Mouse (Mus musculus): ENCODE results near the gene Lbx1. TPM values are rescaled to one million over a fixed set of nuclear protein-coding genes. Genes with fewer than 3 reads are reported as not detected.

Gene Lbx1
- total RNA-seq, 2 experiments from 2014 or later, result not detected

DNA sequence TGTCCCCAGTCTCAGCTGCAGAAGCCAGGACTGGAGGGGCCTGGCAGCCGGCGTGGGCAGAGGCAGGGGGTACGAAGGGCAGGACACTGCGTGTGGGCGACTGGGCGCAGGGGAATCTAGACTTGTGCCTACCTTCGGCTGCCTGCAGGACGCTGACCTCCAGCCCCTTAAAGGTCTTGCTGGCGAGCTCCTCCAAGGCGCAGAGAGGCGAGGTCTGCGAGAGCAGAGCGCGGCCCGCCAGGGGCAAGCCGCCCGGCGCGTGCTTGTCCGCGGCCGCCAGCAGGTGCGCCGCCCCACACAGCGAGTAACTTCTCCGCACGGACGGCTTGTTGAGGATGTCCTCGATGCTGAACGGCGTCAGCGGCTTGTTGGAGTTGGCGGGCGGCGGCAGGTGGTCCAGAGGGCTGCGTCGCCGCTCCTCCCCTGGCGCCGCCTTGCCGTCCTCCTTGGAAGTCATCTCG, 811 bp downstream of the Lbx1 start:
- DNase-seq (ENCODE audit: low spot score in 2 of 2), result no peak
- intact Hi-C loops (cut with DNase I), result loop anchor here (5.0 kb wide), 3 partner anchors 158 to 1622 kb away; partner anchors contain the start of genes Kazald1 and Nkx2-3

DNA sequence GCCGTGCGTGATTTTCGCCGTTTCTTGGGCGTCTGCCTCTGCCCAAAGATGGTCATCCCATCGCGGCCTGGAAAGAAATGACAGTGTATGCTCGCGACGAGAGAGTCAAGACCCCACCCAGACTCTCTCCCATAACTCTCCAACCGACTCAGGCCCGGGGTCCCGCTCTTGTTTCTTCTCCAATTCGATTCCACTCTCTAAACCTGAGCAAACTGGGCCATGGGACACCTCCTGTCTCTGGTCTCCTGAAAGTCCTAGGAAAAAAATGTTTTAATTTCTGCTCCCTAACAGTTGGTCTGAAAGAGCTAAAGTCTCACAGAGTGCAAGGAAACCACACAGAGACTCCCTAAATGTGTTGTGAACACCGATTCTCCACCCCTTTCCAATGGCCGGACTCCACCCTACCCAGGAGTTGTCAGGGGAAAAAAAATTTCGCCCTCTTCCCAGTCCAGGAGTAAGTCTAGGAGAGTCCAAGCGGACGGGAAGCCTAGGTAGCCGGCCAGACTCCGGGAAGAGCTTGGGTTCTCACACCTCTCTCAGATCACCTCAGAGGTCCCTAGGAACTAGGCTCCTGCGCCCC, 1.3 kb downstream of the Lbx1 start:
- intact Hi-C loops (cut with DNase I), result loop anchor here (5.0 kb wide), 3 partner anchors 157 to 1622 kb away; partner anchors contain the start of genes Kazald1 and Nkx2-3
- DNase-seq (ENCODE audit: low spot score in 2 of 2), result no peak

DNA sequence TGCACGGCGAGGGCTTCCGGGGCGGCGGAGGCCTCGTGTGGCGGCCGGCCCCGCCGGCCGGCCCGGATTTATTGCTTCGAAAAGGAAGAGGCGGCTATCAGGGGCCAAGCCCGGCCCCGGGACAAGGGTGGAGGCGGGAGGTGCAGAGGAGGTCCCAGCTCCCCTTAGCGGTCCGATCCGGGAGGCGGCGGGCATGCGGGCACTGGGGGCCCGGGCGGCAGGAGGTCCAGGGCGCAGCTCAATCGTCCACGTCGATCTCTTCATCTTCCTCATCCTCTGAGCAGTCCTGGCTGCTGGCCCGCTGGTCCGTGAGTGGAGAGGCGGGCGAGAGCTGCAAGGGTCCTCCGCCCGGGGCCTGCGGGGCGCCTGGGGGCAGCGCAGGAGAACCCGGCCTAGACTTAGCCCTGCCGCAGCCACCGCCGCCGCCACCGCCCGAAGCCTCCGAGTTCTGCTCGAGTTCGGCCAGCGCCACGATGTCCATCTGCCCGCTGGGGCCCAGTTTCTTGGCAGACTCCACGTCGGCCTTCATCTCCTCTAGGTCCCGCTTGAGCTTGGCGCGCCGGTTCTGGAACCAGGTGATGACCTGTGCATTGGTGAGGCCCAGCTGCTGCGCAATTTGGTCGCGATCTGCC, 2.0 kb downstream of the Lbx1 start:
- intact Hi-C loops (cut with DNase I), result loop anchor here (2.0 to 5.0 kb wide), 4 partner anchors 83 to 1621 kb away; partner anchors contain the start of genes Kazald1, Nkx2-3 and Tlx1
- no peak for DNase-seq (ENCODE audit: low spot score in 2 of 2)

DNA sequence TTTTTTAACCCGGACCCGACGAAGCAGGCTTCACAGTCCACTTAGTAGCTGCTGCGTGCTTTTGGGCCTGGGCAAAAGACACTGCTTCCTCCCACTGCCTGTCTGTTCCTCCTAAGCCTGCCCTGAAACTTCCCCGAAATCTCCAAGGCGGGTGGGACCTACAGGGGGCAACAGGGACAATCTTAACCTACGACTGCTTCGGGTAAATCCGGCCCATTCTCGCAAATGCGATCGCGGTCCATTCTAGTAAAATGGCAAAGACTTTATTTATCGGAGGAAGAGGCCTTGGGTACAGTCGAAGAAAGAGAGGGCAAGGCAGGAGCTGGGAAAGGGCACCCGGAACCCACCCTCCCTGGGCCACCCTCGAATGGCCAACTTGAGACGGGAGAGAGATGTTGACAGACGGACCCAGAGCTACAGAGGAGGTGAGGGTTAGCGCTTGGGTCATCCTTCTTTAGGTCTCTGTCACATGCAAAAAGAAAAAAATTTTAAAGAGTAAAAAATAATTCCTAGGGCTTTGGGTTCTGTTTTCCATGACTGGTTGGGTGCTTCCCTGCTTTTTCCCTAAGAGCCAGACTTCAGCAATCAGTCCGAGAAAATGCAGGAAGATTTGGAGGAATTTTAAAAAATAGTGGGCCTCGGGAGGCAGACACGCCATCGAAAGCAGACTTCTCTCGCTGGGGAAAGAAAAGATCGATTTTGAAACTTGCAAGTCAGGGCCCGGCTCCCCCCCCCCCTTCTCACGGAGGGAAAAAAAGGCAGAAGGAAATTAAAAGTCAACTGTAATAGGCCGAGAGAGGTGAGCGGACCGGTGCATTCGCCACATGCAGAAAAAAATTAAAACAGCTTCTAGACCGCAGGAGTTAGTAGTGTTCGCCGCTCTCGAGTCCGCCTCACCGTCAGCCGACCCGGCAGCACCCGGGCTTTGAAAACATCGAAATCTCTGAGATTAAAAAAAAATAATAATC, 2.9 kb downstream of the Lbx1 start:
- intact Hi-C loops (cut with DNase I), result loop anchor here (2.0 to 5.0 kb wide), 4 partner anchors 82 to 1620 kb away; partner anchors contain the start of genes Kazald1, Nkx2-3 and Tlx1
- no peak for DNase-seq (ENCODE audit: low spot score in 2 of 2)

DNA sequence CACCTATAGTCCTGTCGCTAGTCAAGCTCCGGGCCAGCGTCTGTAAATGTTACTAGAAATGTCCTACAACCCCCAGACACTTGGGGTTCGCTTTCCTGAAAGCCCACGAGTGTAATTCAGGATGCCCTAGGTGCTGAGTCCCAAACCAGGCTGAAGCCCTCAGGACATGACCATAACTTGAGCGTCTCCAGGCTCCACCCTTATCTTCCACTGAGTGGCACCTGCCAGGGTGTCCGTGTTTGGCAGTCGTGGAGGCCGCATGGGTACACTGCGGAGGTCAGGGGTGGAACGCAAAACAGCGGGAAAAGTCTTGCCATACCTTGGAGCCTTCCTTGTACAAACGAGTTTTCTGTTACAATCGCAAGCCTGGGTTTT, 3.6 kb downstream of the Lbx1 start:
- intact Hi-C loops (cut with DNase I), result loop anchor here (2.0 to 5.0 kb wide), 4 partner anchors 81 to 1620 kb away; partner anchors contain the start of genes Kazald1, Nkx2-3 and Tlx1
- no peak for DNase-seq (ENCODE audit: low spot score in 2 of 2)

DNA sequence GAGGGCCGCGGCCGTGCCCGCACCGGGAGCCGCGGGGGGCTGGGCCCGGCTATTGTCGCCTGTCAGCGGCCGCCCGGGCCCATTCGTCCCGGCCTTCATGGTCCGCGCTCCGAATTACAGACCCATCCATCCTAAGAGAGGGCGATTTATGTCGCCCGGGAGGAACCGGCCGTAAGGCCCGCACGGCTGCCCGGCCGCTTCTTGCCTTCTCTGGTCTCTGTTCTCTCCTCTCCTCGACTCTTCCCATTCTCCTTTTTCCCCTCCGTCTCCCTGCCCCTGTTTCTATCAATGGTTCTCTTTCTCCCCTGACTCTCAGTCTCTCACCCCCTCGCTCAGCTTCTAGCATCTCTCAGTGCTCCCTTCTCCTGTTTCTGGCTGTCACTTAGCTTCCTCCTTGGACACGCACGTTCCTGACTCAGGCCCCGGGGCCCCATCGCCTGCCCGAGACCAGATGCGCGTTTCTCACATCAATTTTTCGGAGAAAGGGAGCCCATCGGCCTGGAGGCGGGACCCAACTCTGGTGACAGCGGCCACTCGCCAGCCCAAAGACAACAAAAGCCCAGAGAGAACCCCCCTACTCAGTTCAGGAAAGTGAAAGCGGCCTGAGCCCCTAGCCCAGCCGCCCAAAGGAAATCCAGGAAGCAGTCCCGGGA, 4.1 kb downstream of the Lbx1 start:
- intact Hi-C loops (cut with DNase I), result loop anchor here (2.0 to 5.0 kb wide), 4 partner anchors 81 to 1619 kb away; partner anchors contain the start of genes Kazald1, Nkx2-3 and Tlx1
- no peak for DNase-seq (ENCODE audit: low spot score in 2 of 2)

DNA sequence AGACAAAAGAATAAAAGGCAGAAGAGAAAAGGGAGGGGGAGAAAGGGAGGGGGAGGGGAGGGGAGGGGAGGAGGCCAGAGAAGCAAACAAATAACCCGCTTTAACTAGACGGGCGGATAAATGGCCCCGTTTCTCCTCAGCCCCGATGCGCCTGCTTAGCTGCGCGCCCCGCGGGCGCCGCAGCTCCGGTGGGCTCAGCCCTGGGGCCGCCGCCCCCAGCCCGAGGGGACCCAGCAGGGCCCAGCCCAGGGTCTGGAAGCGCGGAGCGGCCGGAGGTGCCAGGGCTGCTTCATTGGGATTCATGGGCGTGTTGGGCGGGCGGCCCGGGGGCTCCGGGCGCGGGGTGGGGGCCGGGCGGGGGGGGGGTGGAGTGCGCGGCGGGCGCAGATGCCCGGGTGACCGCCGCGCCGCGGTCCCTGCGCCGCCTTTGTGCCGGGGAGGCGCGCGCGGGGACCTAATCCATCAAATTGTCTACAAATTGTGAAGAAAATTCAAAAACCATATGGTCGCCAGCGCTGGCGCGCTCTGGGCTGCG, 4.7 kb downstream of the Lbx1 start:
- intact Hi-C loops (cut with DNase I), result loop anchor here (5.0 kb wide), 3 partner anchors 154 to 1619 kb away; partner anchors contain the start of genes Kazald1 and Nkx2-3
- no peak for DNase-seq (ENCODE audit: low spot score in 2 of 2)

DNA sequence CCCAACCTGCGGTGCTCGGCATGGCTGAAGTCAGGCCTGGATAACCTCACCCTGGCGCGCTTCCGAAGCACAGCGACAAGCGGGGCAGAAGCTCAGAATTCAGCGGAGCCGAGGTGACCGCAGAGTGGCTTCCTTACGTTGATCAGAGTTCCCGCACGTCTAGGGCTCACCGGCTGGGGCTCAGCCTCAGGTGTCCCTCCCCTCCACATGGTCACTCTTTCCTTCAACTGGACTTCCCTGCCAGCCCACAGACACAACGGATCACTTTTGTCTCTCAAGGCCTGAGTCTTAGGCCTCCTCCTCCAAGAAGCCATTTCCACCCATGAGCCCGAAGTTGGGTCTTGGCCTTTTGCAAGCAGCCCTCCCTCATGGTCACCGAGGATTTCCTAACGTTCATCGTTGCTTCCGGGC, 5.4 kb downstream of the Lbx1 start:
- no peak for DNase-seq (ENCODE audit: low spot score in 2 of 2)
- intact Hi-C loops (cut with DNase I), result loop anchor here (5.0 kb wide), 3 partner anchors 153 to 1618 kb away; partner anchors contain the start of genes Kazald1 and Nkx2-3

DNA sequence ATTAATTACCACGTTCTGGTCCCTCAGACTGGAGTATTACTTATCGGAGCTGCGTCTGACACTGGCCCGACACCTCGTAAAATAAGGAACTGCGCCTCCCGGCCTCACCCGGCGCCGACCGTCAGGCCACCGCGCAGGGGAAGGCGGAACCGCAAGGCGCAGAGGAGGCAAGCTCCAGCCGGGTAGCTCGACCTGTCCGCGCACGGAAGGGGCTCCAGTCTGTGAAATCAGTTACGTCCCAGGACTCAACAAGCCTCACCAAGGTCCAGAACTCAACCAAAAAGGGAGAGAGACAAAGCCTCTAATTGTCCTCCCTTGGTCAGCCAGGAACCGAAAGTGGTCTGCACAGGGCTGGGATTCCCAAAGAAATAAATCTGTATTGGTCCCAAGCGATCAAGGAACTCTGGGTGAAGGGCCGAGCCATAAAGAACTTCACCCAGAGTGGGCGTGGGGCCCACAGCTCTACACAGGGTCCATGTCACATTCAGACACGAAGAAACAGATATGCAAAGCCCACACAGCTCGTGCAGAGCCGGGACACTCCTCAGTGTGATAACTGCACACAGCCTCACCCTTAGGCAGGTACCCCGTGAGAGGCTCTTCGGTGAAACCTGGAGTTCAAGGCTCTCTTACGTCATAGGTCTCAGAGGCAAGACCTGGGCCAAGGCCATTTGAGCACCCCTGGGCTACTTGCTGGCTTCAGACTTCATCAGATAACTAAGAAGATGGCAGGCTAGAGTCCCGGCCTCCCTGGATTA, 6.1 kb downstream of the Lbx1 start:
- intact Hi-C loops (cut with DNase I), result loop anchor here (5.0 kb wide), 3 partner anchors 152 to 1617 kb away; partner anchors contain the start of genes Kazald1 and Nkx2-3
- DNase-seq (ENCODE audit: low spot score in 2 of 2), result no peak

DNA sequence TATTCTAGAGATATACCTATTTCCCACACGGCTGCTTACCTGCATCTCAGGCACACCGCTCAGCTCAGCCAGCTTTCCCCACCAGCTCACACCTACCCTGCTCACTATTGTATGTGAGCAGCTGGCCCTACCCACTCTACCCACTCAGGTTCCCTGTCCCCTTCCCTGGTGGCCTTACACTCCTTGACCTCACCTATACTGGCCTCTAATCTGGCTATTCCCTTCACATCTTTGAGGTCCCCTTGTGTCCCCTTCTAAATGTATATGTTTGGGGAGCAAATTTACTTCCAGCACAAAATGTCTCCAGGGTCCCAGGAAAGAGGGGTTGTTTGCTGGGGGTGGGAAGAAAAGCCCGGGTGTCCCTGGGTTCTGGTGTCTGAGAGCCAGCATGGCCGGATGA, 6.8 kb downstream of the Lbx1 start:
- intact Hi-C loops (cut with DNase I), result no loop called here
- DNase-seq (ENCODE audit: low spot score in 2 of 2), result no peak

DNA sequence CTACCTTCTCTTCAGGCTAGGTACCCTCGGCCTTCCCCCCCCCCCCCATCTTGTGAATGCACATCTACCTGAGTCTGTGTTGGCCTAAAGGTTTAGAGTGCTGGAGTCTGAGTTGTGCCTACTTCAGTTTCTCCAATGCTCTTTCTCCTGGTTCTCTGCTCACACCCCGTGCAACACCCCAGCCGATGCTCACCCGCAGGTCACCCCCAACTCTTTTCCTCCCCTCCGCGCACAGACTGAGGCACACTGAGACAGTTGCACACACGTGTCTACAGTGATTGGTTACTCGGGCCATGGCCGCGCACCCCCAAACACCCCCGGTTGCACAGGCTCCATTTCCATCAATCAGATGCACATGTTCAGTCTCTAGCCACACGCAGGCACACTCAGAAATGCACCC, 7.5 kb downstream of the Lbx1 start:
- intact Hi-C loops (cut with DNase I), result no loop called here
- DNase-seq (ENCODE audit: low spot score in 2 of 2), result no peak

DNA sequence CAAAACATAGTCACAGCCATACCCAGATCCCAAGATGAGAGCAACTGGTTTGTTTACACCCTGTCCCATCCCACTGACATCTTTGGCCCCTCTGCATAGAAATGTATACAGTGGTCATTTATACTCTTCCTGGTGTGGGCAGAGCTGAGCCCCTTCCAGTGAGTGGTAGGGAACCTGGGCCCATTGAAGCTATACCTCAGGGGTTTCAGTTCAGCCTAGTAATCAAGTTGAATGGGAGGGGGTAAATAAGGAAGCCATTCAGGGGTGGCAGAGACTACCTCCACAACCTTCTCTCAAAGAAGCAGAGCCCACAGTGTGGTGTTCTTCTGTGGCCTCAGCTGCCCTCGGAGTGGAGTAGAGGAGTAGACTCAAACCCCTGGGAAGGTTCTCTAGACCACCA, 7.9 kb downstream of the Lbx1 start:
- DNase-seq (ENCODE audit: low spot score in 2 of 2), result no peak
- intact Hi-C loops (cut with DNase I), result no loop called here

DNA sequence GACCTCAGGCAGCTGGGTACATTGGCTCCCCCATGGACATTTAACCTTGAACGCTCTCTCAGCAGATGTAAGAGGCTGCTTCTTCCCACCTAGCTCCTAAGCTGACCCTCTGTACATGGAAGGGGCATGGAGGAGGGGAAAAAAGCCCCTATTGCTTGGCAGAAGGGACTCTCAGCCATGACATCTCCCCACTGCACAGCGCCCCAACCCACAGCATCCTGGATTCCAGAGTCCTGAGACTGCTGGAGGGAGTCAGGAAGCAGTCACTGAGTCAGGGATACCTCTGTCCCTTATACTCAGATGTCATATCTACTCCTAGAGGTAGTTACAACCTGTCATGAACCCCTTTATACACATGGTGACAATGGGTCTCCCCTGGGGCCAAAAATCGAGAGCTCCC, 8.6 kb downstream of the Lbx1 start:
- intact Hi-C loops (cut with DNase I), result no loop called here
- no peak for DNase-seq (ENCODE audit: low spot score in 2 of 2)

DNA sequence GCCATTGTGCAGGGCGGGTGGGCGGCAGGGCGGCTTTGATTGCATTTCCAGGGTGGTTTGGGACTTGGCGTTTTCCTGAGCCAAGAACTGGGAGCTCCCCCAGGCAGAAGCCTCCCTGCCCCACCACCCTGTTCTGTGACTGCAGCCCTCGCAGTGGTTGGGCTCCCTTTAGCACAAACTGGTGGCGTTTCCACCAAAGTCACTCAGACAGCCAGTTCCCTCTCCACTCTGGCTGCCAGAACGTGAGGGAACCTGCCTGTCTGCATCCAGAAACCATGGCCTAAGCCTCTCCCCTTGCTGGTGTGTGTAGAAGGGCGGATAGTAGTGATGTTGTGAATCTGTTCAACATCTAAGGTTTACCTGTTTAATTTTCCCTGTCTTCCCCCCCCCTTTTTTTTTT, 9.4 kb downstream of the Lbx1 start:
- DNase-seq (ENCODE audit: low spot score in 2 of 2), result no peak
- intact Hi-C loops (cut with DNase I), result no loop called here

DNA sequence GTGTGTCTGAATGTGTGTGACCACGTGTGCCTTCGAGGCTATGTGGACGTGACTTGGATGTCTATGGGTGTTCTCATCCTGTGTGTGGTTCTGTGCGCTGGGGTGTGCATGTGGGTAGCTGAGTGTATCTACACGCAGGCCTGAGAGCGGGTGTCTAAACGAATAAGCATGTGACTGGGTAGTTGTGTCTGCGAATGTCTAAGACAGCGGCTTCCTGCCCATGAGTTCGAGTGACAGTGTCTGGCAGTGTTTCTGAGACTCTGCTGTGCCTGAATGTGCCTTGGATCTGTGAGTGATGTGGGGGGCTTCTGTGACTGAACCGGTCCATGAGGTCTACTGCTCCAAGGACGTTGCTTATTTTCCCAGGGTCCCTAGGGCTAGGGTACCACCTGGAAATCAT, 10.5 kb downstream of the Lbx1 start:
- intact Hi-C loops (cut with DNase I), result no loop called here

DNA sequence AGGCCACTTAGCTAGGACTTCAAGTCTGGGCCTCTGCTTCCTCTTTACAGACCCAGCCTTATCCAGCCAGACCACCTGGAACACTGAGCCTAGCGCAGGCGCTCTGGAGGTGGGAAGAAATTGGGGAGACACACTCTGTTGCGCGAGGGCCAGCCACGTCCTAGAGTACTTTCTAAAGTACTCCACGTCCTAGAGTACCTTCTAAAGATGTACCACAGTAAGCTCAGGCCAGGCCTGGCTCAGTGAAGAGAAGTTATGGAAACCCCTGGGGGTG, 11.4 kb downstream of the Lbx1 start:
- intact Hi-C loops (cut with DNase I), result no loop called here
- no peak for DNase-seq (ENCODE audit: low spot score in 2 of 2)

More for the DNA sequence above, 10.5 kb downstream of the Lbx1 start:
- DNase-seq (ENCODE audit: low spot score in 2 of 2), result no peak

DNA sequence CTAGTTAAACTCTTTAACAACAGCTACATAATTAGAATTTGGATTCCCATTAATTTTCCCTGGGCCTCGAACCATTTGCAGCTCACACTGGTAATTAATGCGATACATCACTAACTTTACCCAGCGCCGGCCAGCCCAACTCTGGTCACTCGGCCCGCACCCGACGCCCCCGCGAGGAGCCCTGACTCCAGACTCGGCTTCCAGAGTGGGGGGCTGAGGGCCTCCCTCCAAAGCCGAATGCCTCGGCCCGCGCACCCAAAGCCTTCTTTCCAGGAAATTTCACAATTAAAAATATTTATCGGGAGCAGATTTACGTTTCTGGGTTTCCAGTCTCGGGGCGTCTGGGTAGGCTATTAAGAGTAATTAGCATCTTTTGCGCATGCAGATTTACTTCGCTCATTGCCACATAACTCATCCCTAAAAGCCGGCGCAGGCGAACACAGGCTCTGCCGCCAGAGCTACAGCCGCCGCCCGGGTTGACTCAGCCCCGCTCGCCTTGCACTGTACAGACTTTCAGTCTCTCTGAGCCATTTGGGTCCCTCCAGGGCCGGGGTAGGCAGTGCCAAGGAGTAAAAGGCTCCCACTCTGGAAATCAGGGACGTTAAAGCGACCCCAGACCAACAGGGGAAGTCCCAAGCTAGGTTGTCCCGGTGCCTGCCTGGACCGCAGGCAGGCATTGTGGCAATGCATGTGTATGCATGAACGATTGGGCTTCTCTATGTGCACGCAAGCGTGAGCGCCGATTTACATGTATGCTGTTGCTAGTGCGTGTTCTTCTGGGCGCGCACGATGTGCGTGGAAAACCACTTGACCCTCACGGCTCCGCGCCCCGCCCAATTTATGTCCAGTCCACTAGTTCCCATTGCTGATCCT, 12.0 kb downstream of the Lbx1 start:
- no peak for DNase-seq (ENCODE audit: low spot score in 2 of 2)
- intact Hi-C loops (cut with DNase I), result loop anchor here (2.0 kb wide), 1 partner anchor 77 kb away; no protein-coding TSS in a partner anchor
